In genomic region chr10:127326017-127326801, GRCm38 (mm10) we compare ENCODE assay signal across 10 mouse cellular contexts. TPM values are rescaled to one million over a fixed set of nuclear protein-coding genes. Genes with fewer than 3 reads are reported as not detected.
A peak's percentile ranks its signal among the peaks of the same experiment; 100 is the strongest.
DNase-seq lines count a peak whose midpoint lies in the region; ATAC-seq and TF ChIP-seq lines count a peak whose summit lies in the region.
"Had no signal": no experiment of that assay in that cellular context is flagged by ENCODE, and none has a peak within 500 bp of the region (broad histone marks: within the 10 kb centered on the region; RNA-seq: fewer than 3 reads in every experiment).

No protein-coding gene starts in this region.

- 0 out of 2 replicates have a peak, but pooled peaks have one; percentile 36 for ATAC-seq in limb, embryonic 11.5 days (ENCODE audit: insufficient number of reproducible peaks, low FRiP score, low TSS enrichment, low read depth)
- ATAC-seq in midbrain, postnatal 0 days (ENCODE audit: low FRiP score) = no peak

- peak overlapping the region; percentile 55 for H3K4me3 ChIP-seq in limb, embryonic 11.5 days (ENCODE audit: low read depth, low read length)
- peak overlapping the region; percentile 30 for H3K4me3 ChIP-seq in midbrain, postnatal 0 days (ENCODE audit: low read depth, low read length)

- H3K9me3 ChIP-seq in limb, embryonic 11.5 days (ENCODE audit: control insufficient read depth, low read length) = no peaks in the 10 kb centered on the region
- no peaks in the 10 kb centered on the region for H3K9me3 ChIP-seq in midbrain, postnatal 0 days (ENCODE audit: low read length)

- TF ChIP-seq CTCF in midbrain, postnatal 0 days (IDR thresholded peaks at IDR 0.05) = no peak

- peaks cover 13% of the 10 kb centered on the region; the same call in 1 of the 2 replicates for H3K4me1 ChIP-seq in limb, embryonic 11.5 days (ENCODE audit: control insufficient read depth, insufficient read depth, low read length)
- peaks cover 3% of the 10 kb centered on the region; the same call in 1 of the 2 replicates for H3K4me1 ChIP-seq in midbrain, postnatal 0 days (ENCODE audit: insufficient read depth, low read length)

- under 1% methylated on average over 54 of the region's 54 CpGs for WGBS in limb, embryonic 11.5 days
- 2% methylated on average over 52 of the region's 54 CpGs for WGBS in midbrain, postnatal 0 days

- intact Hi-C loops in heart, postnatal 10 days (cut with DNase I) = no loop called here

- H3K36me3 ChIP-seq in limb, embryonic 11.5 days (ENCODE audit: control insufficient read depth, insufficient read depth, low read length) = no peaks in the 10 kb centered on the region; the same call in 1 of the 2 replicates
- no peaks in the 10 kb centered on the region for H3K36me3 ChIP-seq in midbrain, postnatal 0 days (ENCODE audit: insufficient read depth, low read length)

- H3K9ac ChIP-seq in limb, embryonic 11.5 days (ENCODE audit: low read length) = peak overlapping the region; percentile 61
- peak overlapping the region; percentile 36 for H3K9ac ChIP-seq in midbrain, postnatal 0 days (replicated peaks; ENCODE audit: low read length, poor library complexity, severe bottlenecking)

- no peak overlapping the region for H3K27ac ChIP-seq in limb, embryonic 11.5 days (replicated peaks; ENCODE audit: low read depth, low read length)
- no peak overlapping the region for H3K27ac ChIP-seq in midbrain, postnatal 0 days (ENCODE audit: low read depth, low read length)

- H3K27me3 ChIP-seq in limb, embryonic 11.5 days (ENCODE audit: control insufficient read depth, insufficient read depth, low read length) = peaks cover 11% of the 10 kb centered on the region
- peaks cover 61% of the 10 kb centered on the region for H3K27me3 ChIP-seq in midbrain, postnatal 0 days (ENCODE audit: insufficient read depth, low read length)

- peak; percentile 45 for DNase-seq in kidney, adult 18-20 months
- DNase-seq in kidney, adult 9 months = no peak
- peak; percentile 56 for DNase-seq in embryo, embryonic 11 days
- peak; percentile 51 to 62 for DNase-seq in heart, postnatal 10 days
- peak; percentile 72 for DNase-seq in limb, embryonic 11.5 days (ENCODE audit: low spot score)
- DNase-seq in midbrain, postnatal 0 days (ENCODE audit: low spot score) = no peak
- DNase-seq in layer of hippocampus, postnatal 14 days (ENCODE audit: low spot score in 2 of 2) = no peak
- no peak for DNase-seq in ovary, postnatal 36 days (ENCODE audit: low spot score)

- peak overlapping the region; percentile 94 for H3K4me2 ChIP-seq in limb, embryonic 11.5 days (ENCODE audit: low read depth, severe bottlenecking)
- peak overlapping the region; percentile 56 for H3K4me2 ChIP-seq in midbrain, postnatal 0 days (ENCODE audit: low read depth, low read length, poor library complexity, severe bottlenecking)

RNA-seq across cellular contexts. Expression of gene Arhgap9, which starts 4.4 kb away (rescaled TPM):
- total RNA-seq in heart, postnatal 10 days (2021) = 1 to 10 TPM; 3.3 to 4.1 TPM
- polyA plus RNA-seq in limb, embryonic 11.5 days (2014; fragmentation: Nextera tagmentation; extraction: Ambion mirVana) = 5.3 and 5.5 TPM in 2 replicates
- 0.24 and 1.2 TPM in 2 replicates for total RNA-seq in midbrain, postnatal 0 days (2014; rRNA removed)
- 0.91 and 1.0 TPM in 2 replicates for polyA plus RNA-seq in midbrain, postnatal 0 days (2015; fragmentation: Nextera tagmentation; extraction: Ambion mirVana)
- 1 to 10 TPM in 1 of 2 experiments, under 1 TPM in 1; 0.99 to 1.1 TPM for total RNA-seq in layer of hippocampus, postnatal 14 days (2021)

RNA-seq across cellular contexts. Expression of gene Mars, which starts 14.6 kb away (rescaled TPM):
- total RNA-seq in heart, postnatal 10 days (2021) = 10 to 100 TPM; 42.0 to 43.9 TPM
- polyA plus RNA-seq in limb, embryonic 11.5 days (2014; fragmentation: Nextera tagmentation; extraction: Ambion mirVana) = 167 and 170 TPM in 2 replicates
- 62.6 and 84.3 TPM in 2 replicates for total RNA-seq in midbrain, postnatal 0 days (2014; rRNA removed)
- 103 and 112 TPM in 2 replicates for polyA plus RNA-seq in midbrain, postnatal 0 days (2015; fragmentation: Nextera tagmentation; extraction: Ambion mirVana)
- total RNA-seq in layer of hippocampus, postnatal 14 days (2021) = 10 to 100 TPM; 56.3 to 59.4 TPM

RNA-seq across cellular contexts. Expression of gene Gli1, which starts 15.6 kb away (rescaled TPM):
- total RNA-seq in heart, postnatal 10 days (2021) = 1 to 10 TPM; 2.1 to 2.5 TPM
- 8.5 and 11.2 TPM in 2 replicates for polyA plus RNA-seq in limb, embryonic 11.5 days (2014; fragmentation: Nextera tagmentation; extraction: Ambion mirVana)
- total RNA-seq in midbrain, postnatal 0 days (2014; rRNA removed) = 4.2 and 6.9 TPM in 2 replicates
- 1.0 and 1.1 TPM in 2 replicates for polyA plus RNA-seq in midbrain, postnatal 0 days (2015; fragmentation: Nextera tagmentation; extraction: Ambion mirVana)
- total RNA-seq in layer of hippocampus, postnatal 14 days (2021) = 1 to 10 TPM; 2.0 to 3.3 TPM

RNA-seq across cellular contexts. Expression of gene Inhbe, which starts 28.0 kb away (rescaled TPM):
- total RNA-seq in heart, postnatal 10 days (2021) = not detected
- 0.03 and 0.15 TPM in 2 replicates for polyA plus RNA-seq in limb, embryonic 11.5 days (2014; fragmentation: Nextera tagmentation; extraction: Ambion mirVana)
- not detected in 2 replicates for total RNA-seq in midbrain, postnatal 0 days (2014; rRNA removed)
- 0.04 TPM in 1 of 2 replicates, not detected in the other for polyA plus RNA-seq in midbrain, postnatal 0 days (2015; fragmentation: Nextera tagmentation; extraction: Ambion mirVana)
- under 1 TPM in 1 of 2 experiments, not detected in 1; 0.07 TPM for total RNA-seq in layer of hippocampus, postnatal 14 days (2021)
- total RNA-seq: heart, adult 18-20 months; MEL had no signal

RNA-seq across cellular contexts. Expression of gene Mbd6, which starts 37.4 kb away (rescaled TPM):
- 10 to 100 TPM; 34.2 to 35.5 TPM for total RNA-seq in heart, postnatal 10 days (2021)
- 17.0 and 17.2 TPM in 2 replicates for polyA plus RNA-seq in limb, embryonic 11.5 days (2014; fragmentation: Nextera tagmentation; extraction: Ambion mirVana)
- total RNA-seq in midbrain, postnatal 0 days (2014; rRNA removed) = 8.2 and 10.0 TPM in 2 replicates
- polyA plus RNA-seq in midbrain, postnatal 0 days (2015; fragmentation: Nextera tagmentation; extraction: Ambion mirVana) = 7.3 and 11.2 TPM in 2 replicates
- total RNA-seq in layer of hippocampus, postnatal 14 days (2021) = 10 to 100 TPM; 46.0 to 53.3 TPM

Comparison
In these comparisons a context has a peak if more than half of its experiments do, and no peak if none do; other contexts are left out.
1. DNase-seq: peak in kidney, adult 18-20 months (single experiment), embryo, embryonic 11 days (single experiment), heart, postnatal 10 days (2 of 2) and limb, embryonic 11.5 days (single experiment); none in kidney, adult 9 months (single experiment), midbrain, postnatal 0 days (single experiment), layer of hippocampus, postnatal 14 days (0 of 2) and ovary, postnatal 36 days (single experiment).